Mouse (Mus musculus) G1E (cell line): Measurements from ENCODE around the gene Hbs1l.

ENCODE experiments used
- CTCF ChIP-seq: IDR thresholded peaks from 2 replicates; pipeline ENCODE4 v1.5.1; 2012; ENCODE audit warnings: low read depth, low read length, inconsistent platforms, mixed read lengths
- GATA1 ChIP-seq: IDR thresholded peaks from 2 replicates; pipeline ENCODE4 v1.6.1; 2012; ENCODE audit warnings: borderline replicate concordance, low read length, inconsistent platforms, mixed read lengths
- GATA2 ChIP-seq: IDR thresholded peaks from 2 replicates; pipeline ENCODE4 v1.6.1; 2012; ENCODE audit warnings: low read depth, low read length, inconsistent platforms, borderline replicate concordance
- POLR2AphosphoS5 ChIP-seq: IDR thresholded peaks from 2 replicates; pipeline ENCODE4 v1.6.1; 2012; ENCODE audit warnings: low read depth, low read length, inconsistent platforms; ENCODE audit not compliant: insufficient replicate concordance
- TAL1 ChIP-seq: conservative IDR thresholded peaks from 2 replicates; pipeline ENCODE4 v1.6.1; 2012; ENCODE audit warnings: low read depth, low read length, inconsistent platforms, mixed read lengths

GRCm38 (mm10) chr10:21411621-21412205 lies 115.9 kb downstream of the Hbs1l start:
- no peak for TF ChIP-seq CTCF
- TF ChIP-seq TAL1 = no peak
- no peak for TF ChIP-seq GATA1
- no peak for TF ChIP-seq POLR2AphosphoS5
- no peak for TF ChIP-seq GATA2
